Mouse (Mus musculus): ENCODE measurements around the gene 1700019N19Rik.

The 1700019N19Rik gene

DNA sequence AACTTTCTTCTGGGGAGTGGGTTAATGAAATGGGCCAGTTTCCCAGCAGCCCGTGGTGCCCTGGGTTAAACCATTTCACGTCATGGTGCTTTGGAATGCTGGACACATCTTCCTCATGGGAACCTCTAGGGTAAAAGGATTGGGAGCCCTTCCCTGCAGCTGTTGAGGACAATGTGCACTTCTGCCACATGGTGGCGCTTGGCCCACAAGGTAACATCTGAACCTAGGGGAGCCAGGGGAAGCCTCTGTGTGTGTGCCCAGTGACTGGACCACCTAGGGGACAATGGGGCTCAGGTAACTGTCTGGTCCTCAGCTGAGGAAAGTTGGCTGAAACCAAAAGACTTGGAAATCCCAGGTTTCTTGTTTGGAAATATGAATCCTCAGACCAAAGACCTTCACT lies 12.1 kb upstream of the 1700019N19Rik start:
- DNase-seq (ENCODE audit: low spot score), result peak; percentile 6

DNA sequence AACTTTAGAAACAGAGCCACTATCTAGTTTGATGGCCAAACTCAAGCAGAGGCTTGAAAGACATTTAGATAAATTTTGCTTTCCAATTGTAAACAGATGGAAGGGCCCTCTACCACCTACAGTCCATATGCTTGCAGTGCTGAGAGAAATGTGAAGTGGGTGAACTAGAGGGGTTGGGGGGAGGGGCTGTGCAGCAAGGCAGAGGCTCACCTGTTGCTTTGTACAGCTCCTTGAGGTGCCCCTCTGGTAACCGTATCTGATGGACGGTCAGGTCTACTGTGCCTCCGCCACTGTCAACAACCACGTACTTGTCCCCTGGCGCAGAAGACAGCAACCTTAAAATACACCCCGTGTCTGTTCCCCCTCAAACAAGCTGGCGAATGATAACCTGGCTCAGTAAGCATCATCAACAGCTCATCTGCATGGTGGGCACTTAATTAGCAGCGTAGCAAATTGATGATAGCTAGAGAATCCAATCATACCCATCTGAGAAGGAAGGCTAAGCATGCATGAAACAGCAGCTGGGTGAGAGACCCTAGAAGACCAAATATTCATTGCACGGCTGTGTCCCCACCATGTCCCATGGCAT lies 11.0 kb upstream of the 1700019N19Rik start:
- no peak for DNase-seq (ENCODE audit: low spot score)

DNA sequence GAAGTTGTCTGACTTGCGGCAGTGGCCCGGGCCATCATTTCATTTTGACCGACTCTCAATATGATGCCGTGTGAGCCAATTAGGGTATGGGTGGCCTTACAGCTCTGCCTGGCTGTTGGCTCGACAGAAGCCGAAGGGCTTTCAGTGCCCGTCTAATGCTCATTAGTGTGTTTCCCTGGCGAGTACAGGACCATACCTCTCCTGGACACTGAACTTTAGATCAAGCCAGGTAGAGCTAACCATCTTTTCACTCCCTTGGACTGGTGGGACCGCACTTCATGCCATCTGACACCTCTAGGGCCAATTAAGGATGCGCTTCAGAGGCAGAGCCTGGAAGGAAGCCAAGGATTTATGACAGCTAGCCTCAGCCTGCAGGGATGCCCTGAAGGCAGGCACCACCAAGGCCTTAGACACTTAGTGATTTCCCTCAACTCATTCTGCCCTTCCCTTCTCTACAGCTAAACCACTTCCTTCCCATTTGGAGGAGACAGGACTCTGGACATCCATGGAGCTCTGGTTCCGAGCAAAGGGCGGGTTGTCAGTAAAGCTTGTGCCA lies 931 bp upstream of the 1700019N19Rik start:
- no peak for DNase-seq (ENCODE audit: low spot score)

DNA sequence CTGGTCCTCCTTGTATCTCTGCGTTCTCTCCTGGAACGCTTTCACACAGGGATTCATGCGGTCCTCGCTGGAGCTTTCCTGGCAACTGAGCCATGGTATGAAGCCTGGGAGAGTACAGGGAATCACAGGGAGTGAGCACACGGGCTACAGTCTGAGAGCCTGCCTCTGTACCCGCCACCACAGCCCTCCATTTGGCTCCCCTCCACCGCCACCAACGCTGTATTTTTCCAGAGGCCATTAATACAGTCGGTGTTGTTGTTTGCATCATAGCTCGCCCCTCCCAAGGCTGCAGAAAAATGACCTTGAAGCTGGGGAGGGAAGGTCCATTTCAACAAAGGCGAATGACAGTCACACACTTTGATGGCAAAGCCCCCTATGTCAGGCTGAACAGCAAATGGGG lies 5.1 kb downstream of the 1700019N19Rik start:
- DNase-seq (ENCODE audit: low spot score), result no peak

GRCm38 (mm10) chr19:58783938-58784337 lies 10.3 kb downstream of the 1700019N19Rik start:
- no peak for DNase-seq (ENCODE audit: low spot score)

- DNase-seq (ENCODE audit: low spot score), result no peak
Measured at GRCm38 (mm10) chr19:58781566-58781965, 12.7 kb downstream of the 1700019N19Rik start.

GRCm38 (mm10) chr19:58776461-58776860 lies 17.8 kb downstream of the 1700019N19Rik start:
- DNase-seq (ENCODE audit: low spot score), result no peak

DNA sequence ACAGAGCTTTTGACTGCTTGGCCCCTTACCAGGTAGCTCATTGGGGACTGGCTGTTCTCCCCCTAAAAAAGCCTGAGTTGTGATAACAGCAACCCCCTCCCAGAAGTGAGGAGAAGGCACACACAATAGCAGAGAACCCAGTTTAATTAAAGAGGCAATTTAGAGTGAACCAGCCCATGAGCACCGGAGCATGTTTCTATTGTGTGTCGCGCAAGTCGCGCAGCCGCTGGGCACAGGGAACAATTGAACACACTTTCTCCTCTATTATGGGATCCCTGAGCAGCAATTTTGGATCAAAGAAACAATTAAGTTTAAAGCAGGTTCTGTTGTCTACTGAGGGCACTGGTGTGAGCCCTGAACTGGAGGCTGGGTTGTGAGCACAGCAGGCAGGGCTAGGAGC lies 26.9 kb downstream of the 1700019N19Rik start:
- DNase-seq (ENCODE audit: low spot score), result no peak

GRCm38 (mm10) chr19:58762848-58763541 lies 31.3 kb downstream of the 1700019N19Rik start:
- no peak for DNase-seq (ENCODE audit: low spot score)

GRCm38 (mm10) chr19:58762316-58762715 lies 31.9 kb downstream of the 1700019N19Rik start:
- DNase-seq (ENCODE audit: low spot score), result no peak

DNA sequence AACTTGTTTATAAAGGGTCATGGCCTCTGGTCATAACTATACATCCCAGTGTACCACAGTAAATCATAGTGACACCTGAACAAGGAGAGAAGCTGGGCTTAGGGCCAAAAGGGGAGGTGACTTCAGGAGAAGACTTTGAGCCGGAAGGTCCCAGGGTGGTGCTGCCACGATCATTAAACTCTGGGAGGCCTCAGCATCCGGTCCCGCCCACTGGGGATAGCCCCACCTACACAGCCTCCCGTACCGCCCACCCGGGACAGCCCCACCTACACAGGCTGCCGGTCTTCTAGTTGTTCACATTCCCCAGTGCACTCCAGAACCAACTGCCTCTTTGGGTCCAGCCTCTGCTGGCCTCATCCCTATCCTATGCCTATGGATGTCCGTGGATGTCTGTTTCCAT lies 34.8 kb downstream of the 1700019N19Rik start, which contains the start of gene Pnliprp2:
Gene Pnliprp2 (plus strand): TSS at position 297 of the 400 bp plus-strand sequence.
- no peak for DNase-seq (ENCODE audit: low spot score)

- DNase-seq (ENCODE audit: low spot score), result no peak
Measured at GRCm38 (mm10) chr19:58758871-58759270, 35.4 kb downstream of the 1700019N19Rik start.

GRCm38 (mm10) chr19:58751504-58751903 lies 42.8 kb downstream of the 1700019N19Rik start:
- DNase-seq (ENCODE audit: low spot score), result no peak

GRCm38 (mm10) chr19:58750822-58751221 lies 43.4 kb downstream of the 1700019N19Rik start:
- DNase-seq (ENCODE audit: low spot score), result no peak

DNA sequence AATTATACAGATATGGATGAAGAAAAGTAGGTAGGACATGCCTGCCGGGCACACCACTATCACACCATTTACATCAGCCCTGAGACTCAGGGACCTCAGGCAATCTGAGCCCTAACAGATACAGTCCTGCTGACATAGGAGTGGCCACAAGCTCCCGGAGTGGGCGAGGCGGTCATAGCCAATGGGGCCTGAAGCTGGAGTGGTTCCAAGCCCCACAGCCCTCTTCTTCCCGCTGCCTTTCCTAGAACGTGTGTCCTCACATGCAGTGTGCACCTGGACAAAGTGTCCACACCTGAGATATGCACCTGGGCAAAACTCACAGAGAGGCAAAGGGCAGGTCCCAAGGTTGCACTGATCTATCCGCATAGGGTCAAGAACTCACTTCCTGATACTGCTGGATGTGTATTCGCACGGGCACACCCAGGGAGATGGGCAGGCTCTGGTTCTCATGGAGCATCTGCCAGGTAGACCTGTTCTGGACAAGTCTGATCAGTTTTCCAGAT lies 46.7 kb downstream of the 1700019N19Rik start:
- no peak for DNase-seq (ENCODE audit: low spot score)

DNA sequence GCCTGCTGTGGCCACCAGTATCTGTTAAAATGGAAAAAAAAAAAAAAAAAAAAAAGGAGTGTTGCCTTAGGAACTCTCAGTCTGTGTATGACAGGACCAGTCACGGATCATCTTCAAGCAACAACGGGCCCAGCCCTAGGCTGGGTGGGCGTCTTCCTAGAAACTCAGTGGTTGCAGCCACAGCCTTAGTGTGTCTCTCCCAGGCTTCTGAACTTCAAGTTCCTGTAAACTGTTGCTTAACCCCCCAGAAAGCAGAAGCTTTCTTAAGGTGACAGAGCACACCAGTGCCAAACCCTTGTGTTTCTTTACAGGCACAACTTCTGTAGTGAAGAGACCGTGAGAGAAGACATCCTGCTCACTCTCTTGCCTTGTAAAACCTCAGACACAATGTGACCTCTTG lies 50.5 kb downstream of the 1700019N19Rik start:
- no peak for DNase-seq (ENCODE audit: low spot score)

DNA sequence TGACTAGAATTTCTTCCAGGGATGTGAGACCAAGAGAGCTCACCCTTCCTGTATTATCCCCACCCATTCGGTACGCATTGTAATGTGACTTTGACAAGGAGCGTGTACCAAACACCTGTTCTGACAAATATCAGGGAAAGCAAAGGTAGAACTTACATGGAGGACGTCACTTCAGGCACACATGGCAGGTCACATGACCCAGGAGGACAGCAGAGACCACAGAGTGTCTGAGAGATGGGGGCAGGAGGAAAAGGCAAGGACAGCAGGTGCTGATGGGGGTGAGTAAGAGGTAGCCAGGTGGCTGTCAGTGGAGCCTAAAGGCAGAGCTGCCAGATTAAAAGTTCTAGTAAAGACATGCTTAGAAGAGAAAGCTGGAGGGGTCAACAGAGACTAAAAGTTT lies 51.5 kb downstream of the 1700019N19Rik start:
- DNase-seq (ENCODE audit: low spot score), result no peak

DNA sequence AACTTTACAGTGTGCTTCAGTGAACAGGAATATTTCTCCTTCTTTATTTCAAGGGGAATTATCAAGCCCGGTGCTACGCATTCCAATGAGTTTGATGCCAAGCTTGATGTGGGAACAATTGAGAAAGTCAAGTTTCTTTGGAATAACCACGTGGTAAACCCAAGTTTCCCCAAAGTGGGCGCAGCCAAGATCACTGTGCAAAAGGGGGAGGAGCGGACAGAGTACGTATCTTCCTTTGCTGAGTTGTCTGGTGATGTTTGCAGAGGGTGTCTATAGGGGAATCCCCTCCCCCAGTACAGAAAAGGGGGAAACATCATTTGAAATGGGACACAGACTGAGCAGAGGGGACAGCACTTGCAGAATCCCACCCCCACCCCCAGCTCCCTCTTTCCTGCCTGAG lies 53.2 kb downstream of the 1700019N19Rik start:
- no peak for DNase-seq (ENCODE audit: low spot score)

DNA sequence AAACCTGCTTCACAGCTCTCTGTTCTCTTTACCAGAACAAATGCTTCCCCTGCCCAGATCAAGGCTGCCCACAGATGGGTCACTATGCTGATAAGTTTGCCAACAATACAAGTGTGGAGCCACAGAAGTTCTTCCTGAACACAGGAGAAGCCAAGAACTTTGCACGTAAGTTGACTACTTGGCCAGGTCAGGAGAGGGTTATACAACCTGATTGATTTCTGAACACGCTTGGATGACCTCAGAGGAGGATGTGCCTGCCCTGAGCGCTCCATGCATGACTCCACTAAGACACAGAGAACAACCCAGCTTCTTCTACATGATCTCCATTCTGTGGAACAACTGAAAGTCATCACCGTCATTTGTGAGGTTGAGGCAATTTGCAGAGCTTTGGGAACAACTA lies 56.1 kb downstream of the 1700019N19Rik start:
- no peak for DNase-seq (ENCODE audit: low spot score)

Data from c-Kit-positive CD71-positive TER-119-positive erythroid progenitor cells, embryonic 14.5 days (primary cell).